Mouse (Mus musculus) ES-Bruce4 (cell line): ENCODE measurements around the gene C87436. TPM values are rescaled to one million over a fixed set of nuclear protein-coding genes. Genes with fewer than 3 reads are reported as not detected.

Experiments used
- H3K27ac ChIP-seq: 2 replicates; pipeline ENCODE4 v1.5.1; 2012; ENCODE audit warnings: low read length, inconsistent platforms; ENCODE audit not compliant: insufficient read depth
- H3K27me3 ChIP-seq: 2 replicates; pipeline ENCODE4 v1.6.1; 2012; ENCODE audit warnings: mild to moderate bottlenecking, low read length, inconsistent platforms; ENCODE audit not compliant: control insufficient read depth, poor library complexity, insufficient read depth, severe bottlenecking
- H3K36me3 ChIP-seq: 2 replicates; pipeline ENCODE4 v1.6.1; 2012; ENCODE audit warnings: inconsistent platforms, mild to moderate bottlenecking, low read length, moderate library complexity; ENCODE audit not compliant: control insufficient read depth, poor library complexity, insufficient read depth, severe bottlenecking
- H3K4me1 ChIP-seq: one replicate; pipeline ENCODE4 v1.8.1; 2011; ENCODE audit warnings: low read length; ENCODE audit not compliant: control insufficient read depth, insufficient read depth
- H3K4me3 ChIP-seq: 2 replicates; pipeline ENCODE4 v1.5.1; 2011; ENCODE audit warnings: low read depth, mild to moderate bottlenecking, low read length
- H3K9ac ChIP-seq: 2 replicates; pipeline ENCODE4 v1.6.1; 2012; ENCODE audit warnings: low read depth, mild to moderate bottlenecking, inconsistent platforms; ENCODE audit not compliant: poor library complexity, severe bottlenecking
- H3K9me3 ChIP-seq: replicated peaks from 2 replicates; pipeline ENCODE4 v1.6.1; 2012; ENCODE audit warnings: mild to moderate bottlenecking, low read length, inconsistent platforms; ENCODE audit not compliant: control insufficient read depth, poor library complexity, insufficient read depth, severe bottlenecking
- CTCF ChIP-seq: IDR thresholded peaks from one replicate; pipeline ENCODE4 v1.8.1; 2011; ENCODE audit warnings: low read depth, low read length
- EP300 ChIP-seq: IDR thresholded peaks from 2 replicates; pipeline ENCODE4 v1.6.1; 2011; ENCODE audit warnings: low read depth, low read length; ENCODE audit not compliant: insufficient read depth
- POLR2A ChIP-seq: IDR thresholded peaks from one replicate; pipeline ENCODE4 v1.8.1; 2011; ENCODE audit warnings: low read length; ENCODE audit not compliant: insufficient read depth
- polyA plus RNA-seq: library from polyadenylated mRNA; stranded (reverse); fragments of >200 nt; gene quantifications from 2 replicates; pipeline ENCODE4 v1.2.4, GENCODE M21; 2011; ENCODE audit warnings: low read depth; ENCODE audit not compliant: missing spikeins, insufficient read depth, insufficient read length

C87436 gene
- polyA plus RNA-seq, 1 experiment: 12.6 TPM

- no peak for TF ChIP-seq POLR2A
- no peak for TF ChIP-seq EP300
- no peak for TF ChIP-seq CTCF
- Histone ChIP-seq H3K27me3 (no peaks in the 10 kb centered on the region), H3K36me3 (peaks cover 33% of the 10 kb centered on the region), H3K4me3 (no peak overlapping the region), H3K4me1 (no peaks in the 10 kb centered on the region), H3K9ac (no peak overlapping the region), H3K27ac (no peak overlapping the region), H3K9me3 (no peaks in the 10 kb centered on the region)
Measured at GRCm38 (mm10) chr6:86419239-86419638, 18.9 kb upstream of the C87436 start.

DNA sequence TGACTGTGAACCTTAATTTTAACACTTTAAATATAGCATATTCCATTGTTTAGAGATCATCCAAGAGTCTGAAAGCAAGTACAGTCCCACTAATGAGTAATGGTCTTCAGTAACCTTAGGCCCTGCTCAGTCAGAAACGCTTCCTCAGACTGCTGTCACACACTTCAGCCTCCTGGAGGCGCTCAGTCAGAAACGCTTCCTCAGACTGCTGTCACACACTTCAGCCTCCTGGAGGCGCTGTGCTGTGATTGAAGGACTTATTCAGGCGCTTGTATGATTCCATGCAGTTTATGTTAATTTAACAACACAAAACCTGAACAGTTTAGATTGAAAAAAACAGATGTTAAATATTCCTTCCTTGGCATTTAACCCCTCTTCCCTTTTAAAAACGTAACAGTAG is 17.7 kb upstream of the C87436 start:
- H3K36me3 ChIP-seq: peaks cover 40% of the 10 kb centered on the region
- no peak overlapping the region for H3K27ac ChIP-seq
- H3K4me3 ChIP-seq: no peak overlapping the region
- no peaks in the 10 kb centered on the region for H3K9me3 ChIP-seq
- no peaks in the 10 kb centered on the region for H3K27me3 ChIP-seq
- no peak overlapping the region for H3K9ac ChIP-seq
- no peaks in the 10 kb centered on the region for H3K4me1 ChIP-seq
- TF ChIP-seq EP300: no peak
- peak; percentile 92 for TF ChIP-seq CTCF
- no peak for TF ChIP-seq POLR2A

DNA sequence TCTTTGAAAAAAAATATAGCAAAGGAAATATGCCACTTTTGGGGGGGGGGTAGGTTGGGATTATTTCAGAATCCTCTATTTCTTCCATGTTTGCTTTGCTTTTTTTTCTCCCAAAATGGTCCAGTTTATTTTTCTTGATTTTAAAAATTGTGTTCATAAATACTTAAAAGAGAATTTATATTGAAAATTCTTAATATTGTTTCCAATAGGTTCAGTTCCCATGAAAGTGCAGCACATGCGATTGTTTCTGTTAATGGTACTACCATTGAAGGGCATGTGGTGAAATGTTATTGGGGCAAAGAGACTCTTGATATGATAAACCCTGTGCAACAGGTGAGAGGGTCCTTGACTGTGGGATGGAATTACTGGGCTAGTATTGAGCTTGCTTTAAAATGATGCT is 11.8 kb upstream of the C87436 start, which contains the start of gene Gm44790:
Gm44790 (plus strand) TSS at position 301 of the 400 bp plus-strand sequence.
- H3K4me1 ChIP-seq: no peaks in the 10 kb centered on the region
- H3K36me3 ChIP-seq: peaks cover 30% of the 10 kb centered on the region
- TF ChIP-seq CTCF: no peak
- no peak for TF ChIP-seq POLR2A
- TF ChIP-seq EP300: no peak

GRCm38 (mm10) chr6:86431531-86431930 is 6.6 kb upstream of the C87436 start:
- no peak for TF ChIP-seq CTCF
- Histone ChIP-seq H3K4me3 (no peak overlapping the region), H3K4me1 (no peaks in the 10 kb centered on the region), H3K9ac (no peak overlapping the region), H3K27ac (no peak overlapping the region), H3K9me3 (no peaks in the 10 kb centered on the region), H3K36me3 (peaks cover 17% of the 10 kb centered on the region), H3K27me3 (no peaks in the 10 kb centered on the region)

More for the DNA sequence above, 11.8 kb upstream of the C87436 start, which contains the start of gene Gm44790:
- no peak within 1 kb of the TSS for H3K4me3 ChIP-seq
- no peak within 1 kb of the TSS for H3K9ac ChIP-seq
- H3K9me3 ChIP-seq: no peaks in the 10 kb centered on the region
- H3K27ac ChIP-seq: no peak within 1 kb of the TSS
- H3K27me3 ChIP-seq: no peaks in the 10 kb centered on the region

DNA sequence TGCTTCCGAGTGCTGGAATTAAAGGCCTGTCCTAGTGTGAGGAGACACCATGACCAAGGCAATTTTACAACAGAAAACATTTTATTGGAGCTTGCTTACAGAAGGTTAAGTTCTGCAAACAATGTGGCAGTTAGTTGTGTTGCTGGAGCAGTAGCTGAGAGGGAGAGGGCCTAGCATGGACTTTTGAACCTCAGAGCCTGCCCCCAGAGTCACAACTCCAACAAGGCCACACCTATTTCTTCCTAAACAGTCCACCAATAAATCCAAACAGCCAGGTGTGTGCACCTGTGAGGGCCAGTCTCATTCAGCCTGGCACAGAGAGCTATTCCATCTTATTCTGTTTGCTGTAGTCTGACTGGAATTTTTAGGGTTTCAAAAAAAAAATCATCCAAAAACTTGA is 4.5 kb upstream of the C87436 start:
- Histone ChIP-seq H3K4me3 (no peak overlapping the region), H3K36me3 (peaks cover 10% of the 10 kb centered on the region), H3K9ac (no peak overlapping the region), H3K27ac (no peak overlapping the region), H3K4me1 (no peaks in the 10 kb centered on the region), H3K27me3 (no peaks in the 10 kb centered on the region), H3K9me3 (no peaks in the 10 kb centered on the region)
- no peak for TF ChIP-seq CTCF
- TF ChIP-seq POLR2A: no peak
- TF ChIP-seq EP300: no peak

- Histone ChIP-seq H3K9ac (peak overlapping the region; percentile 67), H3K27ac (peak overlapping the region; percentile 60; the same call in 1 of the 2 replicates), H3K36me3 (peaks cover 8% of the 10 kb centered on the region), H3K4me1 (no peaks in the 10 kb centered on the region), H3K4me3 (peak overlapping the region; percentile 97), H3K27me3 (no peaks in the 10 kb centered on the region), H3K9me3 (no peaks in the 10 kb centered on the region)
- TF ChIP-seq EP300 (no peak), CTCF (peak; percentile 19)
Measured at GRCm38 (mm10) chr6:86437711-86438110, 463 bp upstream of the C87436 start.

DNA sequence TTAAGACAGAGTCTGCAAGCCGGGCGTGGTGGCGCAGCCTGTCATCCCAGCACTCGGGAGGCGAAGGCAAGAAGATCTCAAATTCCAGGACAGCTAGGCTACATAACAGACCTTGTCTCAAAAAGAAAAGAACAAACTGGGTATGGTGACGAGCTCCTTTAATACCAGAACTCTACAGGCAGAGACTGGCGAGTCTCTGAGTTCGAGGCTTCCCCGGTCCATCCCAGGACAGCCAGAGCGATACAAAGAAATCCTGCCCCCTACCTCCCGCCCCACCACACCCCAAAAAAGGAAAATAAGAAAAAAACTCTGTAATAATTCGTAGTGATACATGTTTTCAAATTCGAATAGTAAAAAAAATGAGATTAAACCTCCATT is 934 bp downstream of the C87436 start:
- Histone ChIP-seq H3K9ac (peak overlapping the region; percentile 67), H3K9me3 (no peaks in the 10 kb centered on the region), H3K27me3 (no peaks in the 10 kb centered on the region), H3K4me3 (peak overlapping the region; percentile 97), H3K27ac (peak overlapping the region; percentile 46), H3K4me1 (no peaks in the 10 kb centered on the region), H3K36me3 (peaks cover 2% of the 10 kb centered on the region; the same call in 1 of the 2 replicates)
- TF ChIP-seq POLR2A: no peak
- no peak for TF ChIP-seq EP300
- no peak for TF ChIP-seq CTCF
